Mouse (Mus musculus): ENCODE results near the gene Rere.
"Not testable (repeated sequence)": the region's sequence is repeated elsewhere in the genome, so short reads cannot be mapped to it uniquely, and the experiment has no call there.

Gene Rere

GRCm38 (mm10) chr4:150255181-150255580 lies 26.3 kb upstream of the Rere start:
- DNase-seq: no peak

- DNase-seq: peak; percentile 96
Observed at GRCm38 (mm10) chr4:150257252-150258204, 23.9 kb upstream of the Rere start.

- DNase-seq: peak; percentile 81
Observed at GRCm38 (mm10) chr4:150258388-150258787, 23.1 kb upstream of the Rere start.

GRCm38 (mm10) chr4:150259577-150259976 lies 21.9 kb upstream of the Rere start:
- DNase-seq: no peak

GRCm38 (mm10) chr4:150260111-150260510 lies 21.3 kb upstream of the Rere start:
- DNase-seq: no peak

GRCm38 (mm10) chr4:150260745-150261144 lies 20.7 kb upstream of the Rere start:
- DNase-seq: no peak

GRCm38 (mm10) chr4:150262301-150262700 lies 19.1 kb upstream of the Rere start:
- DNase-seq: no peak

GRCm38 (mm10) chr4:150264903-150265302 lies 16.5 kb upstream of the Rere start:
- no peak for DNase-seq

GRCm38 (mm10) chr4:150265471-150265870 lies 16.0 kb upstream of the Rere start:
- DNase-seq: no peak

- no peak for DNase-seq
Observed at GRCm38 (mm10) chr4:150266655-150267223, 14.7 kb upstream of the Rere start.

GRCm38 (mm10) chr4:150268674-150269653 lies 12.5 kb upstream of the Rere start:
- no peak for DNase-seq

GRCm38 (mm10) chr4:150269679-150270078 lies 11.8 kb upstream of the Rere start:
- no peak for DNase-seq

GRCm38 (mm10) chr4:150270718-150271117 lies 10.7 kb upstream of the Rere start:
- not testable (repeated sequence) for DNase-seq

GRCm38 (mm10) chr4:150272725-150273124 lies 8.7 kb upstream of the Rere start:
- peak; percentile 32 for DNase-seq

- no peak for DNase-seq
Observed at GRCm38 (mm10) chr4:150275531-150275930, 5.9 kb upstream of the Rere start.

GRCm38 (mm10) chr4:150279336-150279735 lies 2.1 kb upstream of the Rere start:
- not testable (repeated sequence) for DNase-seq

GRCm38 (mm10) chr4:150280002-150280401 lies 1.4 kb upstream of the Rere start:
- DNase-seq: no peak

- peak; percentile 46 for DNase-seq
Observed at GRCm38 (mm10) chr4:150280459-150280858, 987 bp upstream of the Rere start.

GRCm38 (mm10) chr4:150281891-150282630 lies 615 bp downstream of the Rere start:
- peak; percentile 72 for DNase-seq

- DNase-seq: no peak
Observed at GRCm38 (mm10) chr4:150282631-150283334, 1.3 kb downstream of the Rere start.

- no peak for DNase-seq
Observed at GRCm38 (mm10) chr4:150283335-150283638, 1.8 kb downstream of the Rere start.

GRCm38 (mm10) chr4:150283993-150284392 lies 2.5 kb downstream of the Rere start:
- peak; percentile 51 for DNase-seq

Data from cerebellum, adult 9-11 months (tissue).